Mouse (Mus musculus) stomach, postnatal 0 days (tissue): Measurements from ENCODE around the gene Pcare. TPM values are rescaled to one million over a fixed set of nuclear protein-coding genes. Genes with fewer than 3 reads are reported as not detected.
"Not testable (repeated sequence)": the region's sequence is repeated elsewhere in the genome, so short reads cannot be mapped to it uniquely, and the experiment has no call there.

ENCODE experiments used
- ATAC-seq: fragments of 200-750 bp; cut with Nextera tagmentation; 2 replicates; pipeline ENCODE4 v1.8.0; 2017; ENCODE audit not compliant: low FRiP score, low TSS enrichment
- DNase-seq: peaks from one replicate; pipeline ENCODE4 v3.0.0-alpha.2; 2016; ENCODE audit warnings: low spot score
- H3K27ac ChIP-seq: fragments of 300-500 bp; sonication (generic); replicated peaks from 2 replicates; pipeline ENCODE4 v1.5.1; 2014; ENCODE audit warnings: mild to moderate bottlenecking, control low read depth
- H3K27me3 ChIP-seq: fragments of 300-500 bp; sonication (generic); 2 replicates; pipeline ENCODE4 v1.6.1; 2014; ENCODE audit warnings: low read length; ENCODE audit not compliant: control insufficient read depth, insufficient read depth
- H3K36me3 ChIP-seq: fragments of 300-500 bp; sonication (generic); 2 replicates; pipeline ENCODE4 v1.6.1; 2014; ENCODE audit warnings: low read length, mixed read lengths; ENCODE audit not compliant: control insufficient read depth, insufficient read depth
- H3K4me1 ChIP-seq: fragments of 300-500 bp; sonication (generic); replicated peaks from 2 replicates; pipeline ENCODE4 v1.6.1; 2014; ENCODE audit warnings: antibody characterized with exemption; ENCODE audit not compliant: control insufficient read depth, insufficient read depth
- H3K4me2 ChIP-seq: fragments of 300-500 bp; sonication (generic); replicated peaks from 2 replicates; pipeline ENCODE4 v1.6.1; 2014; ENCODE audit warnings: low read depth, mild to moderate bottlenecking, control low read depth, moderate library complexity
- H3K4me3 ChIP-seq: fragments of 300-500 bp; sonication (generic); 2 replicates; pipeline ENCODE4 v1.5.1; 2014; ENCODE audit warnings: low read depth, low read length, control low read depth
- H3K9ac ChIP-seq: fragments of 300-500 bp; sonication (generic); 2 replicates; pipeline ENCODE4 v1.6.1; 2014; ENCODE audit warnings: mild to moderate bottlenecking, low read length, control low read depth, mixed read lengths
- H3K9me3 ChIP-seq: fragments of 300-500 bp; sonication (generic); 2 replicates; pipeline ENCODE4 v1.6.1; 2016; ENCODE audit warnings: low read length; ENCODE audit not compliant: control insufficient read depth
- CTCF ChIP-seq: IDR thresholded peaks from 2 replicates; pipeline ENCODE4 v1.5.1; 2016; ENCODE audit warnings: antibody characterized with exemption, low read depth, mild to moderate bottlenecking, moderate library complexity
- EP300 ChIP-seq: optimal IDR thresholded peaks from 2 replicates; pipeline ENCODE3; 2016; ENCODE audit warnings: antibody characterized with exemption
- WGBS: fragments of 180-500 bp; shearing (Covaris S2); extraction: QIAGEN DNeasy Blood & Tissue Kit; methylation state at CpG from one replicate; pipeline ENCODE4 v1.1.7; 2014; 5-methylcytosine and 5-hydroxymethylcytosine counted together
- polyA plus RNA-seq: library from polyadenylated mRNA; unstranded; fragments of >200 nt; fragmentation: Nextera tagmentation; extraction: Ambion mirVana; gene quantifications from 2 replicates; pipeline ENCODE4 v1.2.1, GENCODE M21; 2015

The Pcare gene
- polyA plus RNA-seq, 1 experiment from 2014 or later: not detected

DNA sequence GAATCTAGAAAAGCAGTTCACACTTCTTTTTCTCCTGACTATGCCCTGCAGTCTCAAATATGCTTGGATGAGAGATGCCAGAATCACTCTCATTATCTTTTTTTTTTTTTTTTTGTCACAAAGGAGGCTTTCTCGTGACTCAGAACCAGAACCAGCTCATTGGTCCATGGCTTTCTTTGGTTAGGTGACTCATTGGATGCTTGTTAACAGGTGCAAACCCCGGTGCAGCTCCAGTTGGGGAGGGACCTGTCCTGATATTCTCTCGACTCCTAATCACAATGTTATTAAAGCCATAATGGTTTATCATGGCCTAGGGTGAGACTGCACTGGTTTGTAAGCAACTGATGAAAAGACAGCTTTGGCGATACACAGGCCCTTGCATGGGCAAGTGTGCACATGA lies 21.5 kb upstream of the Pcare start:
- Histone ChIP-seq H3K4me2 (no peak overlapping the region), H3K27me3 (no peaks in the 10 kb centered on the region), H3K4me1 (no peaks in the 10 kb centered on the region), H3K9ac (no peak overlapping the region), H3K36me3 (no peaks in the 10 kb centered on the region), H3K4me3 (no peak overlapping the region), H3K27ac (no peak overlapping the region), H3K9me3 (no peaks in the 10 kb centered on the region)
- DNase-seq (no peak), ATAC-seq (no peak)
- 48% methylated on average over 4 of the region's 4 CpGs for WGBS
- TF ChIP-seq EP300: no peak
- TF ChIP-seq CTCF: no peak

DNA sequence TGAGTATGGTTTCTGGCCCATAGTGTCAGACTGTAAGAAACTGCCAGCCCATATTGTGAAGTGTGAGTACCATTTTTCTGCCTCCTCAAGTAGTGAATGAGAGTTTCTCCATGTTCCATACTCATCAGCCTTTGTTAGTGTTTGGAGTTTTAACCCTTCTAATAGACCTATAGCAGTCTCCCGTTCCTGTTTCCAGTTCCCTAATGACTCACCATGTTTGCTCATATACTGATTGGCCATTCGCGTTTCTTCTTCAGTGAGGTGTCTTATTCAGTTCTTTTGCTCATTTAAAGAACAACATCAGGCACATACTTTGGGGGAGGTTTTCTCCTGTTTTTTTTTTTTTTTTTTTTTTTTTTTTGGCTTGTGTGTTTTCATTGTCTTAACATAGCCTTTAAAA lies 18.0 kb upstream of the Pcare start:
- Histone ChIP-seq H3K27ac (no peak overlapping the region), H3K9ac (no peak overlapping the region), H3K4me2 (no peak overlapping the region), H3K9me3 (no peaks in the 10 kb centered on the region), H3K4me3 (no peak overlapping the region), H3K27me3 (no peaks in the 10 kb centered on the region), H3K36me3 (no peaks in the 10 kb centered on the region), H3K4me1 (no peaks in the 10 kb centered on the region)
- WGBS: 64% methylated on average over 3 of the region's 3 CpGs
- ATAC-seq (no peak), DNase-seq (no peak)
- no peak for TF ChIP-seq CTCF
- TF ChIP-seq EP300: no peak

DNA sequence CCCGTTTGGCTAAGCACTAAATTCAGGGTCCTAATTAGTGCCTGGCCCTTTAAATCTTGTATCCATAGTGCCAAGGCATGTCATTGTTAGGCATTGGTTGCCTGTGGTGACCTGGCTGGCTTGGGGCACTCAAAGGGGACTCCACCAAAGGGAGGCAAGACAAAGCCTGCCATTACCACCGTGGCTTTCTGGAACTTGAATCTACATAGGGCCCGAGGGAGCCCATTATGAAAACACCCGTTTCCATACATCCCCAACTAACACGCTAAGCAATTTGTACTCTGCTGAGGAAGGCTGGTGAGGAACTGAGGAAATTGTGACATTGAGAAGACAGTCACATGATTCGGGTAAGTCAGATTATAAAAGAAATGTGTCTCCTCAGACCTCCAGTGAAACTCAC lies 16.9 kb upstream of the Pcare start:
- no peaks in the 10 kb centered on the region for H3K36me3 ChIP-seq
- H3K9me3 ChIP-seq: no peaks in the 10 kb centered on the region
- H3K27me3 ChIP-seq: no peaks in the 10 kb centered on the region
- no peak for TF ChIP-seq EP300
- no peak for TF ChIP-seq CTCF
- 48% methylated on average over 6 of the region's 6 CpGs for WGBS
- no peak overlapping the region for H3K9ac ChIP-seq
- no peak overlapping the region for H3K4me3 ChIP-seq
- H3K4me2 ChIP-seq: no peak overlapping the region
- no peak overlapping the region for H3K27ac ChIP-seq
- no peaks in the 10 kb centered on the region for H3K4me1 ChIP-seq
- DNase-seq: no peak
- no peak for ATAC-seq

DNA sequence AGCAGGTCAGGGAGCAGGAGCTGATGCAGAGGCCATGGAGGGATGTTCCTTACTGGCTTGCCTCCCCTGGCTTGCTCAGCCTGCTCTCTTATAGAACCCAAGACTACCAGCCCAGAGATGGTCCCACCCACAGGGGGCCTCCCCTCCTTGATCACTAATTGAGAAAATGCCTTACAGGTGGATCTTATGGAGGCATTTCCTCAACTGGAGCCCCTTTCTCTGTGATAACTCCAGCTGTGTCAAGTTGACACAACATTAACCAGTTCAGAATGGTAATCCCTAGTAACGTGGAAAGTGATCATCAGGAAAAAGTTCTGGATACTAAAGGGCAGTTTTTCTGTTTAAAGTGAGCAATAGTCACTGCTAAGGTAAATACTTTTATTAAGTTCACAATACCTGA lies 15.5 kb upstream of the Pcare start, which contains the start of gene Clip4:
Gene Clip4 (plus strand): TSS at position 301 of the 400 bp plus-strand sequence.
- WGBS: 69% methylated on average over 1 of the region's 1 CpGs
- H3K36me3 ChIP-seq, H3K4me2 ChIP-seq, H3K27ac ChIP-seq, H3K27me3 ChIP-seq, H3K9me3 ChIP-seq, H3K4me3 ChIP-seq, DNase-seq, H3K4me1 ChIP-seq, ATAC-seq, H3K9ac ChIP-seq: not testable (repeated sequence)

DNA sequence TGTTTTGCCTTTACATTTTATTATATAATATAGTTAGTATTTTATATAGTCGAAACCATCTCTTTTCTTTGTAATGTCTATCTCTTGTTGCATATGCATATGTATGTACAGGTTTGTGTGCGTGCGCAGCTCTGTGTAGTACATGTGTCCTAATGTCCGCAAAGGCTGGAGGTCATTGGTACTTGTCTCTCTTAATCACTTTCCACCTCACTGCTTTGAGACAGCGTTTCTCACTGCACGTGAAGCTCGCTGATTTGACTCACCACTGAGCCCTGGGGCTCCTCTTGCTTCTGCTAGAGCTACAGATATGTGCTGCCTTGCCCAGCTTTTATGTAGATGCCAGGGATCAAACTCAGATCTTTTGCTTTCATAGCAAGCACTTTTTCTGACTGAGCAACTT lies 7.8 kb upstream of the Pcare start:
- no peak overlapping the region for H3K4me2 ChIP-seq
- H3K4me3 ChIP-seq: no peak overlapping the region
- DNase-seq (no peak), ATAC-seq (no peak)
- no peaks in the 10 kb centered on the region for H3K36me3 ChIP-seq
- H3K27ac ChIP-seq: no peak overlapping the region
- H3K9ac ChIP-seq: no peak overlapping the region
- no peaks in the 10 kb centered on the region for H3K4me1 ChIP-seq
- TF ChIP-seq EP300: no peak
- TF ChIP-seq CTCF: no peak
- 79% methylated on average over 7 of the region's 7 CpGs for whole genome bisulfite sequencing
- H3K9me3 ChIP-seq: no peaks in the 10 kb centered on the region
- H3K27me3 ChIP-seq: no peaks in the 10 kb centered on the region

DNA sequence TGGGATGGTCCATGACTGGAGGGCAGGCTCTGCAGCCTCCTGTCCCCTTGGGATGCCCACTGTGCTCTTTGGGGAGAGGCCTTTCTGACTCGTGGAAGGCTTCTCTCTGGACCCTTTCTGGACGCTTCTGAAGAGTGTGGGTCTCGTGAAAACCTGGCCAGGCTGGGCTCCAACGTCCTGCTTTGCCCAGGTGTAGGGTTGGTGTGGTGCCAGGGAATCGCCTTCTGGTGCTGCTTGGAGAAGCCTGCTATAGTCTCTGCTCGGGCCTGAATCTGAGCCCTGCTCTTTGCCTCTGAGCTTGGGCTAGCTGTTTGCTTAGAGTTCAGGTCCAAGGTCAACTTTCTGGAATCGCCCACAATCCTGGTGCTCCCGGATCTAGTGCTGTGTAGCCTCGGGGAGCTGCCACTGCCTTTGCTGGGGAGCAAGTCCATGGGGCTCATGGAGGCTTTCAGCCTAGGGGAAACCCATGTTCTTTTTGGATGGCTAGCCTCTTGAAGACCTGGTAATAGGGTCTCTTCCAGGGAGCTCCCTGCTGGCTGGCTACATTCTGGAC lies 3.0 kb downstream of the Pcare start:
- Histone ChIP-seq H3K27ac (no peak overlapping the region), H3K4me2 (no peak overlapping the region), H3K27me3 (no peaks in the 10 kb centered on the region)

More for the DNA sequence above, 3.0 kb downstream of the Pcare start:
- 73% methylated on average over 9 of the region's 9 CpGs for WGBS
- Histone ChIP-seq H3K9me3 (no peaks in the 10 kb centered on the region), H3K9ac (no peak overlapping the region), H3K36me3 (no peaks in the 10 kb centered on the region), H3K4me3 (no peak overlapping the region), H3K4me1 (no peaks in the 10 kb centered on the region)
- ATAC-seq (no peak), DNase-seq (no peak)
- no peak for TF ChIP-seq EP300
- no peak for TF ChIP-seq CTCF
